Mouse (Mus musculus): ENCODE data around the gene Trim50.

DNA sequence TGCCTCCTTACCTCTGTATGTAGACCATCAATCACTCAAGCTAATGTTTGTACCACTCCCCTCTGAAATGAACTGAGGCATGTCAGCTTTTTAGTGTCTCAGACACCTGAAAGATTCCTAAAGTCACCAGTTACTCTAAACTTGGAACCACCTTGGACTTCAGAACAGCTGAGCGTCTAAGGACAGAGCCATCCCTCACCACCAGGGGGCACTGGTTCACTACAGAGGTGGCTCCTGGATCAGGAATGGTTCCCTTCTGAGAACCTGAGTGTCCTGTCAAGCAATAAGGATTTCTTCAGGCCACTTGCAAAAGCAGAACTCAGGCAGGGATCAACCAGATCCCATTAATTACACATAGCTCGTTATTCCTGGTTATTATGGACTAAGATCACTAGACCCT, 47.1 kb downstream of the Trim50 start:
- TF ChIP-seq POLR2A (IDR thresholded peaks at IDR 0.05; ENCODE audit: extremely low read depth, insufficient read depth, low read length) (no peak), CTCF (IDR thresholded peaks at IDR 0.05; ENCODE audit: low read depth, low read length) (peak; percentile 91)
